Mouse (Mus musculus): ENCODE data around the gene Plekho2.

Plekho2 gene

DNA sequence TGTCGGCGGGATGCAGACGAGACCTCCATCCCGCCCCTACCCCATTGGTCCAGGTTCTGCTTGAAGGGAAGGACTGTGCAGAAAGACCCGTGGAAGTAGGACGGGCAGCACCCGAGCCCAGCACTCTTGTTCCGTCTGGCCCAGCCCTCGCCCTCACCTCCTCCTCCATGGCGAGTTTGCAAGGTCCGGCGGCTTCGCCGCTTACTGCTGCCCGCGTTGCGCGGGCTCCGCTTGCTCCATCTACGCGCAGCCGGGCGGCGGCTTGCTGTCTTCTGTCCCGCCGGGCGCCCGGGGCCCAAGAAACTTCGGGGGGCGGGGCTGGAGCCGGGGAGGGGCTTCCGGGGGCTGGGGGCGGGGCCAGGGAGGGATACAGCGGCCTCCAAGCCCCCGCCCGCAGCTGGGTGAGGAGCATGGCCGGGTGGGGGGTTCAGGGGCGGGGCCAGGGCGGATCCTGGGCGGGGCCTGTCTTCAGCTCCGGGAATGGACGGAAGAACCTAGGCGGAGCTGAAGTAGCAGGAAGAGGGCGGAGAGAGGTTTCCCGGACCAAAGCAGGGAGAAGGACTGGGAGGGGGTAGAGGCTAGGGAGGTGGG lies at the start of gene Plekho2:
TSS of gene Plekho2 (minus strand) at position 260 of the 591 bp plus-strand sequence.
- peak; percentile 92 for DNase-seq (ENCODE audit: low spot score)

DNA sequence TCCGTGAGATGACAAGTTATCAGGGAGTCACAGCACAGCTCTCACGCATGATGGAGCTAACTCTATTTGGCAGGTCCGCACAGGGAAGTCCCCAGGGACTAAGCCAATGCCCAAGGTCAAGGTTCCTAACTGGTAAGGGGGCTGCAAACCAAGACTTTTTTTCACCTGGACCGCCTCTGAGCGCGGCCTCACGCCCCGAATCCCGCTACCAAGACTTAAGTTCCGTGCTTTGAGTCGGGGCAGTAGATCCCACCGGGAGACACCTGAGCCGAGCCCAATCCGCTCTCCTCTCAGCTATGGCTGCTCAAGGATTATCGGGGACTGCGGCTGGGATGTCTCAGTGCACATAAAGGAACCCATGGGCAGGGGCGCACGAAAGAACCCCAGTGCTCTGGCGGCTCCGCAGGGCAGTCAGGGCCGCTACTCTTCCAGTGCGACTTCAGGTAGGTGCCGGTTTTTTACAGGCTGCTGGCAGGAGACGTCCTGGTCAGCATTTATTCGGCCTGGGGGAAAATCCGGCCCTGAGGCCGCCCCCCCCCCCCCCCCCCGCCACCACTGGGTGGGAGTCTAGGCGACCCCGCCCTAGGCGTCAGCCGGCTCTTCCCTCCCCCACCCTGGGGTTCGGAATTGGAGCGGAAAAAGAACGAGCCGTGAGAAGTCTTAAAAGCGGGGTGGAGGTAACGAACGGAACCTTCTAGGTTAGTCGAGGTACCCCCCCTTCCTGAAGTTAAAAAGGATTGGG lies 49.4 kb upstream of the Plekho2 start, which contains the start of gene Rbpms2:
TSS of gene Rbpms2 (plus strand) at position 624 of the 742 bp plus-strand sequence.
- peak; percentile 43 for DNase-seq (ENCODE audit: low spot score)

- DNase-seq (ENCODE audit: low spot score): no peak
Measured at GRCm38 (mm10) chr9:65624266-65624665, 44.4 kb upstream of the Plekho2 start.

GRCm38 (mm10) chr9:65622826-65623225 lies 43.0 kb upstream of the Plekho2 start:
- no peak for DNase-seq (ENCODE audit: low spot score)

DNA sequence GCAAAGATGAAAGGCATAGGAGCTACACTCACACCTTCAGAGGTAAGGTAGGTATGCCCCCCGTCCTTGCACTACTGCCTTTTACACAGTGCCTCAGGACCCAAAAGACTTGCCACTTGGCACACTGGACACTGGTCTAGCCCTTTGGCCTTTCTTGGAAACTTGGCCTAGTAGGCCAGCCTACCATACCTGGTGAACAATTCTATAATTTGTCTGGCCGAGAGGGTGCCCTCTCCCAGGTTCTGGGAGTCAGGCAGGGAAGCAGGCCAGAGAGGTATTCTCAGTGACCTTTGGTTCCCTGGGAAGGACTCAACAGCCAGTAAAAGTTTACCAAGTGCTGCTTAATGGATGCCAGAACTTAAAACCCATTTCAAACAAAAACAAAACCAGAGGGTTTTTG lies 41.8 kb upstream of the Plekho2 start:
- no peak for DNase-seq (ENCODE audit: low spot score)

DNA sequence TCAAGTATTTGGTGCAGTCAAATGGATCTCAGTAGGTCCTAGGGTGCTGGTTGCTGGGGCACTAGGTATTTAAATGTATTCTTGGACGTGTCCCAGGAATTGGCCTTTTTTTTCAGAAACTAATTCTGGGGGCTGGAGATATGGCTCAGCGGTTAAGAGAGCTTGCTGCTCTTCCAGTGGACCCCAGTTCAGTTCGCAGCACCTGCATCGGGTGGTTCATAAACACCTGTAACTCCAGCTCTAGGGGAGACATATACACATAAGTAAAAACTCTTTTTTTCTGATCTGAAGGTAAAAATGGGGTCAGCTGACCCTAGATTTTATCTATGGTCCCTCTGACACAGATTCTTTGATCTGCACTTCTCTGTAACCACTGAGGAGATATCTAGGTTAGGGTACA lies 41.4 kb upstream of the Plekho2 start:
- no peak for DNase-seq (ENCODE audit: low spot score)

- no peak for DNase-seq (ENCODE audit: low spot score)
Measured at GRCm38 (mm10) chr9:65619311-65619710, 39.5 kb upstream of the Plekho2 start.

DNA sequence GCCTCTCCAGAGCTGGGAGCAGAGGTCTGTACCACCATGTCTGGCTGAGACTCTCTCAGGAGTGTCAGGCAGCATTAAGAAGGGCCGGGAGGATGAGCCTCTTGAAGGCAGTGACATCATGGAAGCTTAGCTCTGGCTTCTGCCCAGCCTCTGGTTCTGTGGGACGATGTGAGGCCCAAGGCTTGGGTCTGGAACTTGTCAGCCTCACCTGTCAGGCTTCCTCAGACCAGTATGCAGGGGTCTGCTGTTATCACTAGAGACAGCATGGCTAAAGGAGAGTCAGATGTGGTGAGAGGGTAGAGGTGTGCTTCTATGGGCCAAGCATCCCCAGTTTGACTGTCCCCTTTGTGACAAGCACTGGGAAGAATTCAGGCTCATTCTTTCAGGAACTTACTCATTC lies 33.3 kb upstream of the Plekho2 start:
- DNase-seq (ENCODE audit: low spot score): no peak

DNA sequence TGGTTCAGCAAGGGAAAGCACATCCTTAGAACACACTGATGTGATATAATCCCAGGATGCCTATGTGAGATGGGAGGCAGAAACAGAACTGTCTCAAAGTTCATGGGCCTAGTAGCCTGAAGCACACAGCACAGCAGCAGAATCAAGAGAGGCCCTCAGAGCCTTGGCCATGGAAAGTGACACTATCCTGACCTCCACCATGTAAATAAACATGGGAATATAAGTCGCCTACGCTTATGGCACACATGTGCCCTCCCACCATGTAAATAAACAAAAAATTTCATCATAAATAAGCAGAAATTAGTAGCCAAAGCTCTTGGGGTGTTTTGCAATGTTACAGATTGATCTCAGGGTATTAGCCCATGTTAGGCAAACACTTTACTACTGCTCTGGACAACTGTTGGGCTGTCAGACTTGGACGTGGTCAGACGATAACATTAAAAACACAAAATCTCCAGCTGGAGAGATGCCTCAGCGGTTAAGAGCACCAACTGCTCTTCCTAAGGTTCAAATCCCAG lies 32.2 kb upstream of the Plekho2 start:
- no peak for DNase-seq (ENCODE audit: low spot score)

DNA sequence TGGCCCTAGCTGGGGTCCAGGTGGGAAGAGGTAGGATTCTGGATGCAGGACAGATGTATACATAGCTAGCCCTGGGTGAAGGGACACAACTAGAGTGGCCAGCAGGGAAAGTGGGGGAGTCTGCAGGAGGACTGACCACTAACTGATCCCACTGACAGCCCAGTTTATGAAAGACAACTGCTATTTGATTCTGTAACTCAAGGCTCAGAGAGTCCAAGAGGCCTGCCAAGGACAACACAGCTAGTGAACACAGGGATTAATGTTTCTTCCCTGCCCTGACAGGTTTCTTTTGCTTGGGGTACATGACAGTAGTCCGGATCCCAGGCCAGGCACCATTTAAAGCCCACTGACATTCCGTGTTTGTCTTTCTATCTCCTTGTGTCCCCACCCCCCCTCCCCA lies 27.3 kb upstream of the Plekho2 start:
- no peak for DNase-seq (ENCODE audit: low spot score)

DNA sequence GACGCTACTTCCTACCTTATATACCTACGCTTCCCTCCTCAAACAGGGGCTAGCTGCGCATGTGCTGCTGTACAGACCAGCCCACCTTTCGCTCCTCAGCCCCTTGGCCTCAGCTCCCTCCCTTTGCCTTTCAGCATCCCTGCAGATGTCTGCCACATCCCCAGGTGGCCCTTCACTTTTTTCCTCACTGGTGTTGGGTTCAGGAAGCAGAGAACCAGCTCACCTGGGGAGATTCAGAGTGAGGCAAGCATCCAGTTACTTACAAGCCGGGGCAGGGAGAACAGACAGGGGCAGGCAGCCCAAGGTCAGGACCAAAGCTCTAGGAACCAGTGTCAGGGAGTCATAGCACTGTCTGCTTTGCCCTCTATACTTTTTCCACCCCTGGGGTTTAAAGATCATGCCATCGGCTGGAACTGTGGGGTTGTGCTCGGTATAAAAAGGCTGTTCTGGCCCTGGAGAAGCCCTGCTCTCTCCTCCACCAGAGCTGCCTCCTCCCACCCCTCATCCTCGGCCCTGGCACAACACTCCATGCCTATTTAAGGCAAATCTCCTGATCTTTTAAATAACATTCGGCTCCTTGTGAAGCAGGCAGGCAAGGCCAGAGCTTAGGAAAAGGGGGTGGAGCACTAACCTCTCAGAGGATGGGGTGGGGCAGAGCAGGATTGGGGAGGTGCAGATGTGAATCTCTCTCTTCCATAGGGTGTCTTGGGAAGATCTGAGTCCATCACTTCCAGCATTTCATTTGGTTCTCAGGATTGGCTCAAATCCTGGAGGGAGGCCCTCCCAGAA lies 26.7 kb upstream of the Plekho2 start:
- no peak for DNase-seq (ENCODE audit: low spot score)

DNA sequence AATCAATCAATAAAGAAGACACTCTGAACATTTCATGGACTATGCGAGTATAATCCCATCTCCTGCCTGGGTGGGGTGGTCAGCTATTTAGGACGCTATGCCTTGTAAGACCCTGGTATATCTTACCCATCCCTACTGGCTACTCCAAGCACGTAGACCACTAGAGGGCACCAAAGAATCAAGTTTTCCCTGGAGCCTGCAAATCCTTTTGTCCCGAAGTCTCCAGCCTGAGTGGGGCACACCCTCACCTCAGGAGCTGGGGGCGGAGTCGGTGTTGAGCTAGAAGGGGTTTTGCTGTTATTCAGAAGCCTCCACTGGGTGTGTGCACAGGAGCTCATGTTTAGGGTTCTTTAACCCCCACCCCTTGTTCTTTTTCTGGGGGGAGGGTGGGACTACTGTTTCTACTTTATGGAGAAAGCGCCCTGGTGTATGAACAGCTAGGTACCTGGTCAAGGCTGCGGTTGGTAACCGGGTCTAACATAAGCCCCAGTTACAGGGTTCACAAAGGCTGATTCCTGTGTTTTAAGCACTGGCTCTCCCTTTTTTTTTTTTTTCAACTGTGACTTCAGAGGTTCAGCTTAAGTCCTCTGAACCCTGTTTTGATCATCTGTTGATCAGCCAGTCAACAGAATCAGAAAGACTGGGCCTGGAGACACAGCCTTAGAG lies 25.8 kb upstream of the Plekho2 start:
- peak; percentile 71 for DNase-seq (ENCODE audit: low spot score)

DNA sequence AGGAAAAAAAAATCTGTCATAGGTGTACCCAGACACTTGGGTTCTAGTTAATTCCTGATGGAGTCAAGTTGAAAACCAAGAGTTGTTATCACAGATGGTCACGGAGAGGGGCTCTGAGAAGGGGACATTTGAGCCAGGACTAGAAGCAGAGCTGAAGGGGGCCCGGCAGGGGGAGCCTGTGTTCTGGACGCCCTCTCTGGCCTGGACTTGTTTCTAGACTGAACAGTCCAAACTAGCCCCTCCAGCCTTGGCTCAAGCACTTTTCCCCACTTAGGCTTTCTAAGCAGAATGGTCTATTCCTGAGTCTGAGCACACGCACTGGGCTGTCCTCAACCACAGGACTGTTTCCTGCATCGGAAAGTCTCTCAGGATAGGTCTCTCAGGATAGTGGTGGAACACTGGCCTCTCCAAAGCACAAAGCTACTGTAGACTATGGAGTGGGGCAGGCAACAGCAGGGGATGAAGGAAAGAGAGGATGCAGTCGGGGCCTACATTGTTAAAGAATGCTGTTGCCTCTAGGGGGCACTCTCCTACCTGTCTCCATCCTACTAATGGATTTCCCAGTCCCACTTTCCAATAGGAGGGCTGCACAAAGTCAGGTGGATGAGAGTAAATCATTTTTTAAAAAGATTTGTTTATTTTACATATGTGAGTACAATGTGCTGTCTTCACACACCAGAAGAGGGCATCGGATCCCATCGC lies 23.7 kb upstream of the Plekho2 start:
- no peak for DNase-seq (ENCODE audit: low spot score)

GRCm38 (mm10) chr9:65600951-65601350 lies 21.1 kb upstream of the Plekho2 start:
- no peak for DNase-seq (ENCODE audit: low spot score)

DNA sequence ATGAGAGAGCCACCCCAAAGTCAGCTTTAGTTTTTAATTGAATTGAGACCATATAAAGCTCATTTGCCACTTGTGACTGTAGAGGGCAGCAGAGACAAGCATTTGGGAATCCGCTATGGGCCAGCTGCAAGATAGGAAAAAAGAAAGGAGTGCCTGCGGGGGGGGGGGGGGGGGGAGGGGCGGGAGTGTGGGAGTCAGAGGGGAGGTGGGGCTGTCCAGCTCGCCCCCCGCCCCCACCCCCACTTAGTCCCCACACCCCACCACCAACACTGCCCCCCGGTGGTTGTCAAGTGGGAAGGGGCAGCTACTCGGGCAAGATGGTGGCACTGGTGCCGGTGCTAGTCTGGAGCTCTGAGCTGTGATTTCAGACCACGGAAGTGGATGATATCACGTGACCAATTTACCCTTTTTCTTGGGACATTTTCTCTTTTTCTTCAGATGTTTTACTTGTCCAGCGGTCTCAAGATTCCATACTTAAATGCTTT lies 19.0 kb upstream of the Plekho2 start:
- DNase-seq (ENCODE audit: low spot score): peak; percentile 51

DNA sequence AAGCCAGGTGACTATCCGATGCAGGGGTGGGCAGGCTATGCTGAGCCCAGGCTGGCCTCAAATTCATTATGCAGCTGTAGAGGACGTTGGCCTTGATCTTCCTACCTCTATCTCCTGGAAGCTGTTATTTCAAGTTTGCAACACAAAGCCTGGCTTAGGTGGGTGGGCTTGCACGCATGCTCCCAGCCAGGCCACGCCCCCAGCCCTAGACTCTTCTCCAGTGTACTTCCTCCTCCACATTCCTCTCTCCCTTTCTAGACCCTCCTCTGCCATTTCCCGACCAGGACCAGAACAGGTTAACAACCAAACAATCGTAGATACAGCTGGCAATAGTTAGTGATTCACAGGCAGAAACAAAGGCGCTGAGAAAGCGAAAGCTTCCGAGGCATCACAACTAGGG lies 13.8 kb upstream of the Plekho2 start:
- DNase-seq (ENCODE audit: low spot score): no peak

DNA sequence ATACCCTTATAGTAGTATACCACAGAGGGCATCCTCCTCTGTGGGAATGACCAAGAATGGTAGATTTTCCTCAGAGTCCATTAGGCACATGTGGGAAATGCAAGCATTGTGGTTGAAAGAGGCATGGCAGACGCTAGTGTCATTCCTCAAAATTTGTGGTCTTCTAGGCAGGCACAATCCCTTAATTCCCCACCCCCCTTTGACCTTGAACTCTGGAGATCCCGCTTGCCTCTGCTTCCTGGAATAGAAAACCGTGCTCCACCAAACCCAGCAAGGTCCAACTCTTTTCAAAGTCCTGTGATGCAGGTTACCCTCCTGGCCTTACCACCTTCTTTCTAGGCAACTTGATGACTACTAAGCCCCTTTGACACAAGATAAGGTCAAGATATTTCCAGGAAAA lies 12.9 kb upstream of the Plekho2 start:
- no peak for DNase-seq (ENCODE audit: low spot score)

DNA sequence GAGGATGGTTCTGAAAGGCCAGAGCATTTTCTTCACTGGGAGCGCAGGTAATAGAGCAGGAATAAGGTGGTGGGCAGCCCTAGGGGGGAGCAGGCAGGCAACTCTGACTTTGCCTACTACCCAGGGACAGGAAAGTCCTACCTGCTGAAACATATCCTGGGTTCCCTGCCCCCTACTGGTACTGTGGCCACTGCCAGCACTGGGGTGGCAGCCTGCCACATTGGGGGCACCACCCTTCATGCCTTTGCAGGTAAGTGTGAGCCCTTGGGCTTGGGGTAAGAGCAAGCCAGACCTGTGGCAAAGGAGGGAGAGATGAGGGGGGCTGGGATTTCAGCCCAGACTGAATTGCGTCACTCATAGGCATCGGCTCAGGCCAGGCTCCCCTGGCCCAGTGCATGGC lies 9.3 kb upstream of the Plekho2 start:
- DNase-seq (ENCODE audit: low spot score): no peak

DNA sequence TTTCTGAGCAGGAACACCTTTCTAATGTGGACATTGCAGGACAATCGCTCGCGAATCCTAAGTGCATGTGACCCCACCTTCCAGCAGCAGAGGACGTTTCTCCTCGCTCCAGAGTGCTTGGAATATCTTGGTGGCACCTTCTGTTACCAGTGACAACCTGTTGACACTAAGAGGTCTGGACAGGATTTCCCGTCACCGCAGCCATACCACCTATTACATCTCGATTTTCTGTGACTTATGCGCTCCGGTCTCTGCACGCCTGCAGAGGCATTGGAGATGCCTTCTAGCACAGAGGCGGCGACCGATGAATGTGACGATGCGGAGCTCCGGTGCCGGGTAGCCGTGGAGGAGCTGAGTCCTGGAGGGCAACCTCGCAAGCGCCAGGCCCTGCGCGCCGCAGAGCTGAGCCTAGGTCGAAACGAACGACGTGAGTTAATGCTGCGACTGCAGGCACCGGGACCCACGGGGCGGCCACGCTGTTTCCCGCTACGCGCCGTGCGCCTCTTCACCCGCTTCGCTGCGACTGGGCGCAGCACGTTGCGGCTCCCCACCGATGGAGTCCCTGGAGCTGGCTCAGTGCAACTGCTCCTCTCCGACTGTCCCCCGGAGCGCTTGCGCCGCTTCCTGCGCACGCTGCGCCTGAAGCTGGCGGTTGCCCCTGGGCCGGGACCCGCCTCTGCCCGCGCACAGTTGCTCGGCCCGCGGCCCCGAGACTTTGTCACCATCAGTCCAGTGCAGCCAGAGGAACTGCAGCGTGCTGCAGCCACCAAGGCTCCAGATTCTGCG lies 7.9 kb upstream of the Plekho2 start:
- DNase-seq (ENCODE audit: low spot score): no peak

- DNase-seq (ENCODE audit: low spot score): no peak
Measured at GRCm38 (mm10) chr9:65587270-65587572, 7.4 kb upstream of the Plekho2 start.
